Mouse (Mus musculus) large intestine, adult 2 months (tissue): Measurements from ENCODE around the gene Sycp1. TPM values are rescaled to one million over a fixed set of nuclear protein-coding genes. Genes with fewer than 3 reads are reported as not detected.

ENCODE experiments used
- DNase-seq: peaks from one replicate; pipeline ENCODE4 v3.0.0-alpha.2; 2012; ENCODE audit warnings: low read depth, low spot score
- WGBS: fragments of 180-500 bp; shearing (Covaris S2); methylation state at CpG from one replicate; pipeline ENCODE4 v1.1.7; 2018; 5-methylcytosine and 5-hydroxymethylcytosine counted together
- polyA plus RNA-seq: library from polyadenylated mRNA; depleted of rRNA; stranded (reverse); fragments of >200 nt; gene quantifications from 2 replicates; pipeline ENCODE4 v1.2.3, GENCODE M21; 2012; rRNA removed

Gene Sycp1
- polyA plus RNA-seq = not detected in 2 replicates

- DNase-seq = no peak
These were observed at the start of gene Sycp1 for GRCm38 (mm10) chr3:102935451-102936354. Gene Sycp1 (minus strand): TSS chr3:102936100.

GRCm38 (mm10) chr3:102980349-102980736, 44.4 kb upstream of the Sycp1 start:
- 69% methylated on average over 3 of the region's 3 CpGs for WGBS
- DNase-seq = no peak

More at GRCm38 (mm10) chr3:102935451-102936354, at the start of gene Sycp1:
- 94% methylated on average over 77 of the region's 78 CpGs for whole genome bisulfite sequencing

- DNase-seq = no peak
- 61% methylated on average over 10 of the region's 10 CpGs for WGBS
These were observed 43.8 kb upstream of the Sycp1 start for GRCm38 (mm10) chr3:102979550-102980348.

- WGBS = 40% methylated on average over 4 of the region's 4 CpGs
- DNase-seq = no peak
These were observed 41.0 kb upstream of the Sycp1 start for GRCm38 (mm10) chr3:102976906-102977305.

GRCm38 (mm10) chr3:102970508-102970907, 34.6 kb upstream of the Sycp1 start:
- WGBS = 62% methylated on average over 3 of the region's 3 CpGs
- DNase-seq = no peak

DNA sequence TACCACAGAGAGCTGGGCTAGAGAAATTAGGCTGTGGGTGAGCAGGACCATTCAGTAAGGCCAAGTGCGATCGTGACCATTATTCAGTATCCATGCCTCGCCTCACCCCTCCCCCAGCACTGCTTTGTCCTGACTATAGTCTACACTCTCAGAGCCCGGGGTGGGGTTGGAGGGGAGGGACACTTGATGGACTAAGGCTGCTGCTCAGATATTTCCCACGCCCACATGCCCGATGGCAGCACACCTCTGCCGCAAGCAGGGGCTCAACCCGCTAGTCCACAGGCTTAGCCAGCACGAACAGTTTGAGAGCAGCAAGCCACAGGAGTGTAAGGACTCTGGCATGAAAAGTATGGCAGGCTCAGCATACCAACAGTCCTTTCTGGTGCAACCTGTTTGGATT, 34.2 kb upstream of the Sycp1 start:
- DNase-seq = no peak

GRCm38 (mm10) chr3:102964033-102964432, 28.1 kb upstream of the Sycp1 start, which contains the start of gene Nr1h5:
Gene Nr1h5 (minus strand): TSS chr3:102964133.
- 51% methylated on average over 3 of the region's 3 CpGs for WGBS
- DNase-seq = no peak

More for the DNA sequence above, 34.2 kb upstream of the Sycp1 start:
- WGBS = 59% methylated on average over 9 of the region's 9 CpGs

DNA sequence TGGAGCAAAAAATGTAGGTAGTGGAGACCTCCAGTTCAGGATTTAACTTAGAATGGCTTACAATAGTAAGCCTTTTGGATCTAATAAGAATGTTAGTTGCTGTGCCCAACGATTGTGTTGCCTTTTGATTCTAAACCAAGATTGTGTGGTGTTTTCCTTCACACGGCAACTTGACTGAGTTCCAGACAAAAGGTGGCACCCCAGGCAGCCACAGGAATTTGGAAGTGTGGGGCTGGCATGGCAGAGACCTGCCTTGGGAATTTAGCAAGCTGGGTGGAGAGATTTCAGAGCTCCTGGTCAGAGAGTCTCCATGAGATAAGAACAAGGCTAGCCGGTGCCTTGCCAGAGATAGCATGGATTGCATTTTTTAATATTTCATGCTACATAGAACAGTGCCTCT, 19.7 kb upstream of the Sycp1 start:
- WGBS = 37% methylated on average over 3 of the region's 3 CpGs
- DNase-seq = no peak

GRCm38 (mm10) chr3:102955143-102955542, 19.2 kb upstream of the Sycp1 start:
- no peak for DNase-seq
- WGBS = 65% methylated on average over 3 of the region's 3 CpGs

GRCm38 (mm10) chr3:102954476-102954875, 18.6 kb upstream of the Sycp1 start:
- DNase-seq = no peak
- 93% methylated on average over 12 of the region's 12 CpGs for WGBS

DNA sequence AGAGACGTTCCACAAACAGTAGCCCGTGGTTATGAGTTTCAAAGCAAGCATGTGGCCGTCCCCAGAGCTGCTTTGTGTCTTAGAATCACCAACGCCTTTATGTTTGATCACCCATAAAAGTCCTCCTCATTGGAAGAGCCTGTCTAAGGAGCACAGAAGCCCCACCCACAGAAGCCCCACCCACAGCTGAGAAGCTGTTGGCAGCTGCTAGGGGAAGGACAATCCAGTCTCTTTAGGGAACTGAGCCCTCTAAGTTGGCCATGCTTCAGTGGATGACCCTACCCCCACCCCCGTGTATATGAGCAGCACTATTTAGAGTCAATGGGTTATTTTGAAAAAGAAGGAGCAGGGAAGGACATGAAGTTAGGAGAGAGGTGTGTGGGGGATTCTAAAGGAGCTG, 11.0 kb upstream of the Sycp1 start:
- WGBS = 15% methylated on average over 5 of the region's 5 CpGs
- DNase-seq = peak; percentile 53

GRCm38 (mm10) chr3:102946312-102946711, 10.4 kb upstream of the Sycp1 start:
- no peak for DNase-seq
- 42% methylated on average over 3 of the region's 3 CpGs for WGBS

- DNase-seq = no peak
- WGBS = 88% methylated on average over 1 of the region's 1 CpGs
These were observed 2.2 kb upstream of the Sycp1 start for GRCm38 (mm10) chr3:102938100-102938499.

- WGBS = 88% methylated on average over 1 of the region's 1 CpGs
These were observed 36.8 kb downstream of the Sycp1 start for GRCm38 (mm10) chr3:102899136-102899535.

DNA sequence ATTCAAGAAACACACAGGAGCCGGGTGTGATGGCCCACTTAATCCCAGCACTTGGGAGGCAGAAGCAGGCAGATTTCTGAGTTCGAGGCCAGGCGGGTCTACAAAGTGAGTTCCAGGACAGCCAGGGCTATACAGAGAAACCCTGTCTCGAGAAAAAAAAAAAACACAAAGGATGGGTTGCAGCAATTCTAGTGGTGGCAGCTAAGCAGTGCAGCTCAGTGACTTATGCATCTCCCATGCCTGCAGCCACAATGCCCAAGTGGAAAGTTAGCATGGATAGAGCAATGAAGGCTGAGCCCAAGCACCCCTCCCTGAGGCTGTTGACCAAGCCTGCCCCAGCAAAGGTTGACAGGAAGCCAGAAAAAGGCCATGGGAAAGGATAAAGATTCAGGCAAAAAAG, 55.4 kb downstream of the Sycp1 start:
- no peak for DNase-seq
- WGBS = 73% methylated on average over 4 of the region's 4 CpGs

More at GRCm38 (mm10) chr3:102899136-102899535, 36.8 kb downstream of the Sycp1 start:
- DNase-seq = no peak

- no peak for DNase-seq
These were observed 87.2 kb downstream of the Sycp1 start for GRCm38 (mm10) chr3:102848661-102849060.

DNA sequence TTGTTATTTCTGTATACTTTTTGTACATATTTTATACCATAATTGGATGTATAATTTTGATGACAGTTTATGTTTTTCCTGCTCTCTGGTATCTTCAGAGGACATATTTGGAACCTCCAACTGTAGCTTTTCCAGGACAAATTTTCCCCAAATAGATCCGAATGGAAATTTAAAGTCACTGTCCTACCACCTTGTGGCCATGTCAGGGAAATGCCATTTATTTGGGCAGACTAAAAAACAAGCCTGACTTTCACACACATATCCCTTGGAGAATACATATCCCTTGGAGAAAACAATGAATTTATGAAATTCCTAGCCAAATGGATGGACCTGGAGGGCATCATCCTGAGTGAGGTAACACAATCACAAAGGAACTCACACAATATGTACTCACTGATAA, 93.5 kb downstream of the Sycp1 start:
- 38% methylated on average over 1 of the region's 1 CpGs for WGBS
- no peak for DNase-seq

DNA sequence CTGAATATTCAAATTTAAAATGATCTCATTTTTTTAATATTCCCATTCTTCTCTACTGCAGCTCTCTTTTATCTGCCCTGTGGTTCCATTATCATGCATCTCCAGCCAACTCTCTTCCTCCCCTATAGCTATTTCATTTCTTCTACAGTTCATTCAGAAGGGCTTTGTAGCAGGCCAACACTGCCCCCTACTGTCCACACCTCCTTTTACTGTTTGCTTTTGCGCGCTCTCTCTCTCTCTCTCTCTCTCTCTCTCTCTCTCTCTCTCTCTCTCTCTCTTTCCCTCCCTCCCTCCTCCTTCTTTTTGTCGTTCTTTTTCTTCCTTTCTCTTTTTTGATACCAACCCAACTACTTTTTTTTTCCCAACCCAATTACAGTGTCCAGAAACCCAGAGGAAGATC, 132.0 kb downstream of the Sycp1 start:
- WGBS = 2% methylated on average over 3 of the region's 3 CpGs
- peak; percentile 24 for DNase-seq

DNA sequence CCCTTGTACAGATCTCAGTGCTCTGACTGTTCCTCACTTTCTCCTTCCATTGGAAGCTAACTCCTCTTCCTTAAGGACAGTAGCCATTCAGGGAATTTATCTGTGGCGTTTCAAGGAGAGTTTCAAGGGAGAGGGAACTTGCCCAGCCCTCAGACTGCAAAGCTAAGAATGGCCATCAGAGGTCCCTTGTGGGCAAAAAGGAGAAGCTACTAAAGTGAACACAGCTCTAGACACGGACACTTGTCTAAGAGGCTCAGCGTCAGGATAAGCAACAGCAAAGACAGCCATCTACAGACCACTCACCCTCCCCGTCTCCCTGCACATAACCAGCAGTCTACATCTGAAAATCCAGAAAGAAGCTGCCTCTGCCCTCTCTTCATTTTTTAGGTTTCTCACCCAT, 148.5 kb downstream of the Sycp1 start:
- DNase-seq = no peak
- WGBS = 20% methylated on average over 4 of the region's 4 CpGs

DNA sequence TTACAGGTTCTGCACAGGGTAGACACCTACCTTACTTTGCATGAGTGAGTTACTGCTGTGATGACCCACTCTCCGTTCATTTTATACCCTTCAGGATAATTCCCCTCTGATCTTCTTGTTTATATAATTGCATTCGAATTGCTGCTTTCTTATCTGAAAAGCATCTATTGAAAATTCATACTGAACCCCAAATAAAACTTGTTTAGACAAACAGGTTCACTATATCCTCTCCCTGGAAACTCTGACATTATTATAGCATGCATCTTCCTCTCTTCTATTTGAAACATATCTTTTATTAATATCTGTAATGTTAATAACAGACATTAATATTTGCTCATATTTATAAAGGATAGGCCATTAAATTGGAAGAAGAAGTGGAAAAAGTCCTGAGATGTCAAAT, 153.3 kb downstream of the Sycp1 start, which contains the start of gene Tshb:
Gene Tshb (minus strand): TSS at position 101 of the 400 bp plus-strand sequence.
- no peak for DNase-seq
- 46% methylated on average over 2 of the region's 2 CpGs for WGBS
